In the genomic region with DNA sequence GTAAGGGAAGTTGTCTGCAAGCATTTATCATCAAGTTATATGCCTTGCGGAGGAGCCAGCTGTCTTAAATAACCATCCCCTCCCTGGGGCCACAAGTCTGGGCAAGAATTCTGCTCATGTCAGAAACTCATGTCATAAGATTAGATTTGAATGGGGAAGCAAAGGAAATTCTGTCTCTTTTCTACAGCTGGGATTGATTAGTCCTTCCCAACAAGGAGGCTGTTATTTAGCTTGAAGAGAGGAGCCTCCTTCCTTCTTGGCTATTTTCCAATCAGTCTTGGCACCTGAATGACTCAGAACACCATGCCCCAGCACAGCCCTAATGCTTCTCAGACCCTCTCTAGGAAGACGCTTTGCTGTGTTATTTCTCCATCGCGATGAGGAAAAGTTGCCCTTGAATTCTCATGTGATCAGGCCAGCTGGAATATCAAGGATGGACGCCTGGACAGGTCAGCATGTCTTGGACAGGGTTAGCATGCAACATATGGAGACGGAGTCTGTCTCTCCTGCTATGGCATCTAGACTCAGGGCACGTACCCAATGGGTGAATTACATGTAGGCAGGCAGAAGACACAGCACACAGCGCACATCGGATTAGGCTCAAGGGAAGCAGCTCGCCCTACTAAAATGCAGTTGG, we compare ENCODE assay signal across 10 mouse cellular contexts.
A peak's percentile ranks its signal among the peaks of the same experiment; 100 is the strongest.
DNase-seq lines count a peak whose midpoint lies in the region; ATAC-seq and TF ChIP-seq lines count a peak whose summit lies in the region.
"Had no signal": no experiment of that assay in that cellular context is flagged by ENCODE, and none has a peak within 500 bp of the region (broad histone marks: within the 10 kb centered on the region; RNA-seq: fewer than 3 reads in every experiment).

No protein-coding gene starts in this region.

- TF ChIP-seq CTCF in kidney, adult 2 months (conservative IDR thresholded peaks at IDR 0.05; ENCODE audit: insufficient read depth, insufficient read length, low read depth, low read length), result no peak

- no peaks in the 10 kb centered on the region for H3K9me3 ChIP-seq in heart, embryonic 14.5 days (ENCODE audit: control insufficient read depth, low read length)
- no peaks in the 10 kb centered on the region for H3K9me3 ChIP-seq in forebrain, embryonic 13.5 days (replicated peaks)
- H3K9me3 ChIP-seq in midbrain, embryonic 15.5 days, result no peaks in the 10 kb centered on the region

- DNase-seq in heart, postnatal 25 days (ENCODE audit: low spot score), result no peak
- DNase-seq in cerebellum, adult 18-20 months, result peak; percentile 72 to 81
- no peak for DNase-seq in right cerebral cortex, adult 18-20 months
- no peak for DNase-seq in ovary, adult 18-20 months (ENCODE audit: low spot score)
- no peak for DNase-seq in kidney, adult 2 months

- H3K27ac ChIP-seq in heart, embryonic 14.5 days (replicated peaks in 1 of 2; ENCODE audit: control insufficient read depth in 1 of 2, insufficient read depth in 1 of 2, low read depth in 2 of 2, low read length in 2 of 2), result peak overlapping the region; percentile 15 to 19; a peak in 2 of 4 replicates
- peak overlapping the region; percentile 78 for H3K27ac ChIP-seq in forebrain, embryonic 13.5 days
- peak overlapping the region; percentile 65 for H3K27ac ChIP-seq in midbrain, embryonic 15.5 days
- no peak overlapping the region for H3K27ac ChIP-seq in kidney, adult 2 months (ENCODE audit: insufficient read depth, low read depth, low read length)

- no peaks in the 10 kb centered on the region for H3K36me3 ChIP-seq in heart, embryonic 14.5 days (ENCODE audit: control insufficient read depth, insufficient read depth, low read length)
- no peaks in the 10 kb centered on the region for H3K36me3 ChIP-seq in forebrain, embryonic 13.5 days (ENCODE audit: poor library complexity, severe bottlenecking)
- H3K36me3 ChIP-seq in midbrain, embryonic 15.5 days (replicated peaks), result no peaks in the 10 kb centered on the region
- H3K36me3 ChIP-seq in kidney, adult 2 months (ENCODE audit: control insufficient read depth, insufficient read depth, low read length), result no peaks in the 10 kb centered on the region

- no peak for ATAC-seq in heart, embryonic 14.5 days (ENCODE audit: insufficient number of reproducible peaks, insufficient read depth, low FRiP score, low read depth)
- peak; percentile 39 for ATAC-seq in forebrain, embryonic 13.5 days
- 0 out of 2 replicates have a peak, but pooled peaks have one; percentile 24 for ATAC-seq in midbrain, embryonic 15.5 days (replicated peaks)
- ATAC-seq: CD4-positive, CD25-positive, alpha-beta regulatory T cell, adult 4 months had no signal

- H3K4me2 ChIP-seq in heart, embryonic 14.5 days (ENCODE audit: low read length), result peak overlapping the region; percentile 11; the same call in 1 of the 2 replicates
- peak overlapping the region; percentile 21 for H3K4me2 ChIP-seq in forebrain, embryonic 13.5 days
- no peak overlapping the region for H3K4me2 ChIP-seq in midbrain, embryonic 15.5 days
- H3K4me2 ChIP-seq: liver, embryonic 11.5 days had no signal

- H3K27me3 ChIP-seq in heart, embryonic 14.5 days (ENCODE audit: control insufficient read depth, insufficient read depth, low read length), result no peaks in the 10 kb centered on the region
- H3K27me3 ChIP-seq in forebrain, embryonic 13.5 days, result no peaks in the 10 kb centered on the region
- H3K27me3 ChIP-seq in midbrain, embryonic 15.5 days (replicated peaks), result no peaks in the 10 kb centered on the region
- no peaks in the 10 kb centered on the region for H3K27me3 ChIP-seq in kidney, adult 2 months (replicated peaks; ENCODE audit: control insufficient read depth, insufficient read depth, low read length)

- no peak overlapping the region for H3K9ac ChIP-seq in heart, embryonic 14.5 days (ENCODE audit: low read length)
- H3K9ac ChIP-seq in forebrain, embryonic 13.5 days, result no peak overlapping the region
- no peak overlapping the region for H3K9ac ChIP-seq in midbrain, embryonic 15.5 days

- H3K4me1 ChIP-seq in heart, embryonic 14.5 days (ENCODE audit: control insufficient read depth in 2 of 2, insufficient read depth in 2 of 2, low read length in 2 of 2), result peaks cover 0 to 3% of the 10 kb centered on the region in 2 experiments; a peak in 1 of 4 replicates
- peaks cover 77% of the 10 kb centered on the region for H3K4me1 ChIP-seq in forebrain, embryonic 13.5 days
- H3K4me1 ChIP-seq in midbrain, embryonic 15.5 days, result peaks cover 33% of the 10 kb centered on the region
- no peaks in the 10 kb centered on the region for H3K4me1 ChIP-seq in kidney, adult 2 months (ENCODE audit: control insufficient read depth, insufficient read depth, low read length)

- intact Hi-C loops in heart, postnatal 25 days (cut with DNase I), result no loop called here

- 73% methylated on average over 10 of the region's 10 CpGs for WGBS in heart, embryonic 14.5 days
- 65% methylated on average over 10 of the region's 10 CpGs for WGBS in forebrain, embryonic 13.5 days
- WGBS in midbrain, embryonic 15.5 days, result 70% methylated on average over 10 of the region's 10 CpGs
- 76% methylated on average over 10 of the region's 10 CpGs for WGBS in kidney, adult 2 months

- no peak overlapping the region for H3K4me3 ChIP-seq in heart, embryonic 14.5 days (ENCODE audit: control insufficient read depth in 1 of 2, insufficient read depth in 1 of 2, low read depth in 1 of 2, low read length in 2 of 2)
- H3K4me3 ChIP-seq in forebrain, embryonic 13.5 days, result no peak overlapping the region
- no peak overlapping the region for H3K4me3 ChIP-seq in midbrain, embryonic 15.5 days
- H3K4me3 ChIP-seq in kidney, adult 2 months (ENCODE audit: insufficient read depth, low read depth, low read length), result no peak overlapping the region

- TF ChIP-seq POLR2A in kidney, adult 2 months (IDR thresholded peaks at IDR 0.05; ENCODE audit: low read depth, low read length), result no peak

Comparison
In these comparisons a context has a peak if more than half of its experiments do, and no peak if none do; other contexts are left out.
1. DNase-seq: peak in cerebellum, adult 18-20 months (2 of 2); none in heart, postnatal 25 days (single experiment), right cerebral cortex, adult 18-20 months (single experiment), ovary, adult 18-20 months (single experiment) and kidney, adult 2 months (single experiment).